Mouse (Mus musculus): ENCODE results near the gene Fa2h.

Gene Fa2h

DNA sequence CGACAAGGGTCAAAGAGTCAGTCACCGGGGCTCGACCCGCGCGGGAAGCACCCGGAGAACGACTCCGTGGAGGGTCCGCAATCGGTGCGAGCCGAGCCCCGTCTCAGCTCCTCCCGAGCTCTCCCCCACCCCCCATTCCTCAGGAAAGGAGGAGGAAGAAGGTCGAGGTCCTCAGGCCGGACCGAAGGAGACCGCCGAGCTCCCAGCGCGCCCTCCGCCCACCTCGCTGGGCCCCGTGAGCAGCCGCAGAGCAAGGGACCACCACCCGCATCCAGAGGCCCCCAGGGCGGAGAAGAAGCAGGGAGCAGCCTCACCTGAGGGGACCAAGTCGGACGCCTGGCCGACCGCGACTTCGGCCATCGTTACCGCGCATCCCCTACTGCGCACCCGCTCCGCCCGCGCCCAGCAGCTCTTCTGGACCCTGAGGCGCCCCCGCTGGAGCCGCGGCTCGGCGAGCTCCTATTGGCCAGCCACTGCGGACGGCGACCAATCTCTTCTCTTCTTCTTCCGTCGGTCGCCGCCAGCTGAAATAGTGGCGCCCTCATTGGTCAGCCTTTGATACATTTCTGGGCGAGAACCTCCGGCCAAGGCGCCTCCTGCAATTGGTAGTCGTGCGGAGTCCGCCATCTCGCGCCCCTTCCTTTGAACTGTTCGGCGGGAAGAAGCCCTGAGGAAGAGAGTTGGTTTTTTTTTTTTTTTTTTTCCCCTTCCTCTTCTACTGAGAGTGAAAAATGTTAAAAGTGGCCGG is 93.6 kb downstream of the Fa2h start, which contains the start of gene Rfwd3:
Rfwd3 (minus strand) TSS at position 402 of the 748 bp plus-strand sequence.
- DNase-seq (ENCODE audit: low spot score in 2 of 2): peak; percentile 98

DNA sequence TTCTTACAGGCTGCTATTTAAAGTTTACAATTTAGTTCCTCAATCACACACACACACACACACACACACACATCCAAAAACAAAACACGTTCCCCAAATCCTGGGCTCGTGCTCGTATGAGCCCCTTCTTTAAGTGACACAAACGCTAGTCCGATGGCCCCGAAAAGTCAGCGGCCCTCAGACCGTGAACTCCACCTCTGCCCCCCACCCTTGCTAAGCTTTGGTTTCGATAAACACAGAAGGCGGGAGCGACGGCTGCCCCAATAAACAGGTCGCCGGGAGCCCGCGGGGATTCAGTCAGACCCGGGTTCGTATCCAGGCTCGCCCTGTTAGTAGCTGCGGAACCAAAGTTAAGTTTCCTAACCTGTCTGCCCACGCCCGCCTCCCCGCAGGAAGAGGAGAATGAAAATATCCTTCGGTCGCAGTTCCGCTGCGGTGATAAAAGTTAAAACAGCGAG is 94.2 kb downstream of the Fa2h start:
- no peak for DNase-seq (ENCODE audit: low spot score in 2 of 2)

DNA sequence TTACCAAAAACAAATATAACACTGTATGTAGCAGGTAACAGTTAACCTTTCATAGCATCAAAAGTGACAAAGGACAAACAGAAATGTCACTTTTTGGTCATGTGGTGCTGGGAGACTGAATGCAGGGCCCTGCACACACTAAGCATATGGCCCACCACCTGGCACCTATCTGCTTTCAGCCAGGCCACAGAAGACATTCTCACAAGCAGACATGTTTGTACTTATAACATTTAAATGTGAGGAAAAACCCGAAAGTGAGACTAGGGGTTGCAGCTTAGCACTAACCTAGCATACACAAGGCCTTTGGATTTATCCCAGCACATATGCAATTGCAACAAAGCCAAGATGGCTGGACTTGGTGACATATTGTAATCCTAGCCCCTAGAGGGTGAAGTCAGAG is 95.6 kb downstream of the Fa2h start:
- DNase-seq (ENCODE audit: low spot score in 2 of 2): no peak

Data from right cerebral cortex, postnatal 36 days (tissue).